Mouse (Mus musculus) heart, adult 2 months (tissue): ENCODE results near the gene Alkbh5. TPM values are rescaled to one million over a fixed set of nuclear protein-coding genes. Genes with fewer than 3 reads are reported as not detected.
"Not testable (repeated sequence)": the region's sequence is repeated elsewhere in the genome, so short reads cannot be mapped to it uniquely, and the experiment has no call there.

Experiments used
- DNase-seq, 2 experiments: peaks; one replicate each; pipeline ENCODE4 v3.0.0; 2021
- H3K27ac ChIP-seq: fragments of 200-600 bp; 2 replicates; pipeline ENCODE4 v1.8.1; 2022
- H3K27me3 ChIP-seq: fragments of 200-500 bp; 2 replicates; pipeline ENCODE4 v1.6.1; 2012; ENCODE audit warnings: mild to moderate bottlenecking, low read length, inconsistent platforms, mixed read lengths; ENCODE audit not compliant: control insufficient read depth, insufficient read depth
- H3K36me3 ChIP-seq: fragments of 200-500 bp; 2 replicates; pipeline ENCODE4 v1.6.1; 2012; ENCODE audit warnings: low read length, inconsistent platforms; ENCODE audit not compliant: control insufficient read depth, insufficient read depth
- H3K4me1 ChIP-seq: fragments of 200-500 bp; 2 replicates; pipeline ENCODE4 v1.6.1; 2011; ENCODE audit warnings: low read length; ENCODE audit not compliant: control insufficient read depth, insufficient read depth
- H3K4me3 ChIP-seq: fragments of 200-600 bp; 2 replicates; pipeline ENCODE4 v1.8.1; 2022
- H3K79me2 ChIP-seq: fragments of 200-500 bp; replicated peaks from 2 replicates; pipeline ENCODE4 v1.6.1; 2012; ENCODE audit warnings: mild to moderate bottlenecking, inconsistent platforms, low read length, moderate library complexity, mixed read lengths; ENCODE audit not compliant: control insufficient read depth, insufficient read depth
- H3K9ac ChIP-seq: fragments of 200-500 bp; 2 replicates; pipeline ENCODE4 v1.6.1; 2012; ENCODE audit warnings: low read depth, mild to moderate bottlenecking, control low read depth, inconsistent platforms, low read length, mixed read lengths
- CTCF ChIP-seq: fragments of 200-600 bp; IDR thresholded peaks from 2 replicates; pipeline ENCODE4 v1.8.1; 2022; ENCODE audit warnings: antibody characterized with exemption, mild to moderate bottlenecking, moderate library complexity
- EP300 ChIP-seq: fragments of 200-500 bp; IDR thresholded peaks from 2 replicates; pipeline ENCODE4 v1.6.1; 2011; ENCODE audit warnings: low read depth, low read length, control low read depth; ENCODE audit not compliant: insufficient read depth
- POLR2A ChIP-seq: fragments of 200-500 bp; IDR thresholded peaks from 2 replicates; pipeline ENCODE4 v1.6.1; 2011; ENCODE audit warnings: mild to moderate bottlenecking, low read depth, low read length, control low read depth; ENCODE audit not compliant: insufficient read depth
- WGBS: fragments of 180-500 bp; shearing (Covaris S2); methylation state at CpG from one replicate; pipeline ENCODE4 v1.1.7; 2018; 5-methylcytosine and 5-hydroxymethylcytosine counted together
- intact Hi-C: fragments of 180-260 bp; cut with DNase I; formaldehyde crosslinking; loops from one replicate; pipeline ENCODE4 v1.15.1; 2025
- polyA plus RNA-seq: library from polyadenylated mRNA; depleted of rRNA; stranded (reverse); fragments of >200 nt; gene quantifications from 2 replicates; pipeline ENCODE4 v1.2.3, GENCODE M21; 2012
- total RNA-seq, 2 experiments: library from RNA; stranded (reverse); gene quantifications; 2 replicates each; pipeline ENCODE4 v1.2.3; 2021

Gene Alkbh5
- total and polyA plus RNA-seq, 3 experiments = 24.0 to 90.3 (median 80.1) TPM

DNA sequence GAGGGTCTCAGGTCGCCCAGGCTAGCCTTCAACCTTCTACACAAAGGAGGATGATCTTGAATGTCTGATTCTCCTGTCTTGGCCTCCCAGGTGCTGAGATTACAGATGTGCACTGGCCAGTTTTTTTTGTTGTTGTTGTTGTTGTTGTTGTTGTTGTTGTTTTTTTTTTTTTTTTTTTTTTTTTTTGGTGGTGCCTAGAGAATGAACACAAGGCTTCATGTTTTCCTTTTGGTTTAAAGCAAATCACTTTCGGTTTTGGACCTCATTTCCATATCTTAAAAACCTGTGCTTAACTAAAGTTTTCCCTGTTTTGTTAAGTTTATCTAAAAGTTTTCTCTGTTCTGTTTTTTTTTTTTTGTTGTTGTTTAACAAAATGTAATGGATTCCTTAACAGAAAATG is 3.4 kb downstream of the Alkbh5 start:
- Histone ChIP-seq H3K27ac (peak overlapping the region; percentile 100), H3K27me3 (no peaks in the 10 kb centered on the region), H3K9ac (peak overlapping the region; percentile 81), H3K4me3 (peak overlapping the region; percentile 84), H3K79me2 (peaks cover 9% of the 10 kb centered on the region), H3K36me3 (peaks cover 39% of the 10 kb centered on the region), H3K4me1 (peaks cover 6% of the 10 kb centered on the region)
- intact Hi-C loops = loop anchor here (5.0 to 10.0 kb wide), 3 partner anchors 82 to 1393 kb away; partner anchors contain the start of gene Akap10
- TF ChIP-seq CTCF (no peak), POLR2A (no peak), EP300 (no peak)
- WGBS = 12% methylated on average over 2 of the region's 2 CpGs
- no peak for DNase-seq

- intact Hi-C loops = no loop called here
- Histone ChIP-seq H3K36me3 (peaks cover 45% of the 10 kb centered on the region), H3K4me3 (peak overlapping the region; percentile 84), H3K9ac (peak overlapping the region; percentile 49; the same call in 1 of the 2 replicates), H3K79me2 (peaks cover 9% of the 10 kb centered on the region), H3K4me1 (peaks cover 6% of the 10 kb centered on the region), H3K27me3 (no peaks in the 10 kb centered on the region), H3K27ac (peak overlapping the region; percentile 31)
- TF ChIP-seq CTCF = no peak
- TF ChIP-seq POLR2A = no peak
- WGBS = 5% methylated on average over 4 of the region's 4 CpGs
- DNase-seq = peak; percentile 30 to 42
Observed at GRCm38 (mm10) chr11:60540002-60540610, 3.9 kb downstream of the Alkbh5 start.

- H3K27ac ChIP-seq = peak overlapping the region; percentile 31; the same call in 1 of the 2 replicates
- peak overlapping the region; percentile 84; the same call in 1 of the 2 replicates for H3K4me3 ChIP-seq
- H3K27me3 ChIP-seq = no peaks in the 10 kb centered on the region
- H3K9ac ChIP-seq = 0 out of 2 replicates have a peak overlapping the region, but pooled peaks have one; percentile 28
- intact Hi-C loops = no loop called here
- TF ChIP-seq POLR2A = no peak
- TF ChIP-seq EP300 = no peak
- no peak for TF ChIP-seq CTCF
- H3K36me3 ChIP-seq = peaks cover 52% of the 10 kb centered on the region
- no peak for DNase-seq
- H3K4me1 ChIP-seq = peaks cover 8% of the 10 kb centered on the region
- WGBS = 39% methylated on average over 2 of the region's 2 CpGs
- H3K79me2 ChIP-seq = peaks cover 11% of the 10 kb centered on the region
Observed at GRCm38 (mm10) chr11:60540761-60541160, 4.6 kb downstream of the Alkbh5 start.

GRCm38 (mm10) chr11:60541831-60542230 is 5.7 kb downstream of the Alkbh5 start:
- peaks cover 12% of the 10 kb centered on the region for H3K79me2 ChIP-seq
- H3K4me3 ChIP-seq = no peak overlapping the region
- DNase-seq = no peak
- H3K36me3 ChIP-seq = peaks cover 60% of the 10 kb centered on the region
- no peaks in the 10 kb centered on the region for H3K27me3 ChIP-seq
- intact Hi-C loops = no loop called here
- 61% methylated on average over 6 of the region's 6 CpGs for WGBS
- no peak overlapping the region for H3K9ac ChIP-seq
- H3K27ac ChIP-seq = no peak overlapping the region
- TF ChIP-seq CTCF (no peak), EP300 (no peak), POLR2A (no peak)
- H3K4me1 ChIP-seq = peaks cover 6% of the 10 kb centered on the region

DNA sequence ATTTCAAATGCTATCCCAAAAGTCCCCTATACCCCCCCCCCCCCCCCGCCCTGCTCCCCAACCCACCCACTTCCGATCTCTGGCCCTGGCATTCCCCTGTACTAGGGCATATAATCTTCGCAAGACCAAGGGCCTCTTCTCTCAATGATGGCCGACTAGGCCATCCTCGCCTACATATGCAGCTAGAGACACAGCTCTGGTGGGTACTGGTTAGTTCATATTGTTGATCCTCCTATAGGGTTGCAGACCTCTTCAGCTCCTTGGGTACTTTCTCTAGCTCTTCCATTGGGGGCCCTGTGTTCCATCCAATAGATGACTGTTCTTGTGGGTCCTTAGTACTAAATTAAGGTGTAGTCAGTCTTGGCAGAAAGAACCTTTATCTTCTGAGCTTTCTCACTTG is 7.0 kb downstream of the Alkbh5 start:
- Histone ChIP-seq H3K36me3 (peaks cover 73% of the 10 kb centered on the region), H3K79me2 (peaks cover 13% of the 10 kb centered on the region)
- DNase-seq, H3K9ac ChIP-seq, intact Hi-C loops, H3K4me1 ChIP-seq, H3K27me3 ChIP-seq, H3K4me3 ChIP-seq, H3K27ac ChIP-seq: not testable (repeated sequence)
- 87% methylated on average over 5 of the region's 5 CpGs for WGBS

DNA sequence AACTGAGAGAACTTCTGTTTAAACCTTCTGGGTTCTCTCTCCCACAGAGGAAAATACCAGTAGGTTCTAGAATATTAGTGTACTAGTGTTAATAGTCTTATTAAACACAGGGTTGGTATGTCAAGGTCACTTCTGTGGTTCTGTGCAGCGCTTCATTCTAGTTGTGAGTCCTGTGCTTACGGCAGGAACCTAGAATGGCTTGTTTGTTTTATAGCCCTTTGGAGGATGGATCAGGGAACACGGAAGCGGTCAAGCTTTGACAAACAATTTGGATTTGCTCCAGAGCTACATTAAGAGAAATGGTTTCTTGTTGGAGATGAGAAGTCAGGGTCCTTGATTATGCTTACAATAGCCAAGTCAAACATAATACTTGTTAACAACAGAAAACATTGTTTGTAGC is 9.3 kb downstream of the Alkbh5 start:
- 23% methylated on average over 4 of the region's 4 CpGs for WGBS
- no peak for TF ChIP-seq EP300
- TF ChIP-seq CTCF = no peak
- TF ChIP-seq POLR2A = no peak
- H3K4me1 ChIP-seq = peaks cover 7% of the 10 kb centered on the region
- H3K79me2 ChIP-seq = peaks cover 10% of the 10 kb centered on the region; the same call in 1 of the 2 replicates
- H3K4me3 ChIP-seq = no peak overlapping the region
- intact Hi-C loops = no loop called here
- peaks cover 86% of the 10 kb centered on the region for H3K36me3 ChIP-seq
- H3K9ac ChIP-seq = no peak overlapping the region; the same call in 1 of the 2 replicates
- DNase-seq = no peak
- peak overlapping the region; percentile 54 for H3K27ac ChIP-seq
- H3K27me3 ChIP-seq = no peaks in the 10 kb centered on the region
